In genomic region chr19:32867181-32867897, GRCm38 (mm10) we compare ENCODE assay signal across 9 mouse cellular contexts.
A peak's percentile ranks its signal among the peaks of the same experiment; 100 is the strongest.
DNase-seq lines count a peak whose midpoint lies in the region; ATAC-seq and TF ChIP-seq lines count a peak whose summit lies in the region.
"Had no signal": no experiment of that assay in that cellular context is flagged by ENCODE, and none has a peak within 500 bp of the region (broad histone marks: within the 10 kb centered on the region; RNA-seq: fewer than 3 reads in every experiment).

No protein-coding gene starts in this region.

- no peaks in the 10 kb centered on the region for H3K36me3 ChIP-seq in kidney, embryonic 14.5 days (ENCODE audit: control insufficient read depth, insufficient read depth, low read length)
- no peaks in the 10 kb centered on the region for H3K36me3 ChIP-seq in kidney, adult 2 months (ENCODE audit: control insufficient read depth, insufficient read depth, low read length)
- H3K36me3 ChIP-seq in embryonic facial prominence, embryonic 11.5 days (replicated peaks; ENCODE audit: control insufficient read depth, insufficient read depth, low read depth, low read length), result no peaks in the 10 kb centered on the region
- H3K36me3 ChIP-seq in hindbrain, embryonic 16.5 days (ENCODE audit: control insufficient read depth, insufficient read depth, low read length), result no peaks in the 10 kb centered on the region
- H3K36me3 ChIP-seq in neural tube, embryonic 12.5 days, result no peaks in the 10 kb centered on the region

- no peak for DNase-seq in kidney, adult 2 months
- peak; percentile 55 for DNase-seq in embryonic facial prominence, embryonic 11.5 days (ENCODE audit: low spot score)
- no peak for DNase-seq in right cerebral cortex, postnatal 14 days
- no peak for DNase-seq in urinary bladder, postnatal 36 days (ENCODE audit: low spot score in 2 of 2)
- no peak for DNase-seq in left cerebral cortex, postnatal 36 days (ENCODE audit: low spot score in 2 of 2)
- DNase-seq: thymus, adult 2 months had no signal

- no peak for TF ChIP-seq POLR2A in kidney, adult 2 months (IDR thresholded peaks at IDR 0.05; ENCODE audit: low read depth, low read length)

- no peaks in the 10 kb centered on the region for H3K27me3 ChIP-seq in kidney, embryonic 14.5 days (ENCODE audit: control insufficient read depth, insufficient read depth, low read length)
- H3K27me3 ChIP-seq in kidney, adult 2 months (replicated peaks; ENCODE audit: control insufficient read depth, insufficient read depth, low read length), result no peaks in the 10 kb centered on the region; the same call in 1 of the 2 replicates
- H3K27me3 ChIP-seq in embryonic facial prominence, embryonic 11.5 days (ENCODE audit: control insufficient read depth, insufficient read depth, low read length), result no peaks in the 10 kb centered on the region
- H3K27me3 ChIP-seq in hindbrain, embryonic 16.5 days (replicated peaks; ENCODE audit: control insufficient read depth, insufficient read depth, low read length), result no peaks in the 10 kb centered on the region
- H3K27me3 ChIP-seq in neural tube, embryonic 12.5 days (replicated peaks), result no peaks in the 10 kb centered on the region

- H3K4me1 ChIP-seq in kidney, embryonic 14.5 days (ENCODE audit: control insufficient read depth, insufficient read depth, low read length), result peaks cover 4% of the 10 kb centered on the region; the same call in 1 of the 2 replicates
- no peaks in the 10 kb centered on the region for H3K4me1 ChIP-seq in kidney, adult 2 months (ENCODE audit: control insufficient read depth, insufficient read depth, low read length)
- H3K4me1 ChIP-seq in embryonic facial prominence, embryonic 11.5 days (ENCODE audit: control insufficient read depth, insufficient read depth, low read length), result no peaks in the 10 kb centered on the region
- peaks cover 4% of the 10 kb centered on the region for H3K4me1 ChIP-seq in hindbrain, embryonic 16.5 days (ENCODE audit: control insufficient read depth, insufficient read depth, low read depth, low read length)
- H3K4me1 ChIP-seq in neural tube, embryonic 12.5 days, result peaks cover 10% of the 10 kb centered on the region

- peak overlapping the region; percentile 36 for H3K4me2 ChIP-seq in kidney, embryonic 14.5 days (replicated peaks; ENCODE audit: low read depth, low read length)
- peak overlapping the region; percentile 19; the same call in 1 of the 2 replicates for H3K4me2 ChIP-seq in embryonic facial prominence, embryonic 11.5 days (ENCODE audit: low read depth, low read length)
- peak overlapping the region; percentile 55 for H3K4me2 ChIP-seq in hindbrain, embryonic 16.5 days (ENCODE audit: low read length)
- H3K4me2 ChIP-seq in neural tube, embryonic 12.5 days (replicated peaks), result peak overlapping the region; percentile 57

- H3K27ac ChIP-seq in kidney, embryonic 14.5 days (ENCODE audit: low read depth, low read length), result no peak overlapping the region
- no peak overlapping the region for H3K27ac ChIP-seq in kidney, adult 2 months (ENCODE audit: insufficient read depth, low read depth, low read length)
- no peak overlapping the region for H3K27ac ChIP-seq in embryonic facial prominence, embryonic 11.5 days (replicated peaks; ENCODE audit: low read depth, low read length)
- no peak overlapping the region for H3K27ac ChIP-seq in hindbrain, embryonic 16.5 days (ENCODE audit: low read depth, low read length)
- H3K27ac ChIP-seq in neural tube, embryonic 12.5 days, result no peak overlapping the region

- H3K9ac ChIP-seq in kidney, embryonic 14.5 days (ENCODE audit: low read depth, low read length), result no peak overlapping the region
- no peak overlapping the region; the same call in 1 of the 2 replicates for H3K9ac ChIP-seq in embryonic facial prominence, embryonic 11.5 days (replicated peaks; ENCODE audit: low read length)
- peak overlapping the region; percentile 35; the same call in 1 of the 2 replicates for H3K9ac ChIP-seq in hindbrain, embryonic 16.5 days (ENCODE audit: low read depth, low read length)
- H3K9ac ChIP-seq in neural tube, embryonic 12.5 days, result no peak overlapping the region

- ATAC-seq in kidney, embryonic 14.5 days (ENCODE audit: low FRiP score, low TSS enrichment), result no peak
- ATAC-seq in embryonic facial prominence, embryonic 11.5 days (replicated peaks; ENCODE audit: insufficient number of reproducible peaks, low FRiP score, low TSS enrichment, low read depth), result no peak
- 0 out of 2 replicates have a peak, but pooled peaks have one; percentile 37 for ATAC-seq in hindbrain, embryonic 16.5 days
- ATAC-seq in neural tube, embryonic 12.5 days (ENCODE audit: low FRiP score, low read depth), result peak; percentile 58; the same call in 1 of the 2 replicates

- H3K9me3 ChIP-seq in kidney, embryonic 14.5 days (ENCODE audit: control insufficient read depth, low read length), result no peaks in the 10 kb centered on the region
- no peaks in the 10 kb centered on the region for H3K9me3 ChIP-seq in embryonic facial prominence, embryonic 11.5 days (replicated peaks; ENCODE audit: control insufficient read depth, low read length)
- no peaks in the 10 kb centered on the region for H3K9me3 ChIP-seq in hindbrain, embryonic 16.5 days (ENCODE audit: control insufficient read depth, low read length)
- H3K9me3 ChIP-seq in neural tube, embryonic 12.5 days, result no peaks in the 10 kb centered on the region

- WGBS in kidney, embryonic 14.5 days, result 10% methylated on average over 18 of the region's 18 CpGs
- 30% methylated on average over 18 of the region's 18 CpGs for whole genome bisulfite sequencing in kidney, adult 2 months
- 4% methylated on average over 18 of the region's 18 CpGs for WGBS in embryonic facial prominence, embryonic 11.5 days
- WGBS in hindbrain, embryonic 16.5 days, result 4% methylated on average over 18 of the region's 18 CpGs
- 5% methylated on average over 18 of the region's 18 CpGs for WGBS in neural tube, embryonic 12.5 days

- H3K4me3 ChIP-seq in kidney, embryonic 14.5 days (ENCODE audit: low read length), result peak overlapping the region; percentile 1; the same call in 1 of the 2 replicates
- H3K4me3 ChIP-seq in kidney, adult 2 months (ENCODE audit: insufficient read depth, low read depth, low read length), result no peak overlapping the region
- peak overlapping the region; percentile 14 for H3K4me3 ChIP-seq in embryonic facial prominence, embryonic 11.5 days (ENCODE audit: low read depth, low read length)
- peak overlapping the region; percentile 22 for H3K4me3 ChIP-seq in hindbrain, embryonic 16.5 days (ENCODE audit: low read length)
- 0 out of 2 replicates have a peak overlapping the region, but pooled peaks have one; percentile 9 for H3K4me3 ChIP-seq in neural tube, embryonic 12.5 days

- TF ChIP-seq CTCF in kidney, adult 2 months (conservative IDR thresholded peaks at IDR 0.05; ENCODE audit: insufficient read depth, insufficient read length, low read depth, low read length), result no peak

- intact Hi-C loops in left cerebral cortex, postnatal 36 days (cut with DNase I), result no loop called here

Comparison
In these comparisons a context has a peak if more than half of its experiments do, and no peak if none do; other contexts are left out.
1. ATAC-seq: peak in hindbrain, embryonic 16.5 days (single experiment) and neural tube, embryonic 12.5 days (single experiment); none in kidney, embryonic 14.5 days (single experiment) and embryonic facial prominence, embryonic 11.5 days (single experiment).
2. Peak in every context shown above with its lines, with median percentiles within 50 percentile points of each other: H3K4me2 ChIP-seq.